Mouse (Mus musculus) hindbrain, postnatal 0 days (tissue): Measurements from ENCODE around the gene Fchsd2. TPM values are rescaled to one million over a fixed set of nuclear protein-coding genes. Genes with fewer than 3 reads are reported as not detected.

ENCODE experiments used
- ATAC-seq: fragments of 200-750 bp; cut with Nextera tagmentation; 2 replicates; pipeline ENCODE4 v1.8.0; 2017; ENCODE audit warnings: mild to moderate bottlenecking, moderate TSS enrichment, moderate library complexity
- DNase-seq: peaks from one replicate; pipeline ENCODE4 v3.0.0-alpha.2; 2015; ENCODE audit warnings: low spot score
- H3K27ac ChIP-seq: fragments of 300-500 bp; sonication (generic); 2 replicates; pipeline ENCODE4 v1.5.1; 2014; ENCODE audit warnings: mild to moderate bottlenecking
- H3K27me3 ChIP-seq: fragments of 300-500 bp; sonication (generic); 2 replicates; pipeline ENCODE4 v1.6.1; 2014; ENCODE audit warnings: low read length, mixed read lengths; ENCODE audit not compliant: insufficient read depth
- H3K36me3 ChIP-seq: fragments of 300-500 bp; sonication (generic); 2 replicates; pipeline ENCODE4 v1.6.1; 2014; ENCODE audit warnings: low read length, mixed read lengths; ENCODE audit not compliant: insufficient read depth
- H3K4me1 ChIP-seq: fragments of 300-500 bp; sonication (generic); 2 replicates; pipeline ENCODE4 v1.6.1; 2014; ENCODE audit warnings: antibody characterized with exemption, low read length, mixed read lengths; ENCODE audit not compliant: insufficient read depth
- H3K4me2 ChIP-seq: fragments of 300-500 bp; sonication (generic); 2 replicates; pipeline ENCODE4 v1.6.1; 2014; ENCODE audit warnings: low read depth, mild to moderate bottlenecking, low read length, moderate library complexity, mixed read lengths
- H3K4me3 ChIP-seq: fragments of 300-500 bp; sonication (generic); 2 replicates; pipeline ENCODE4 v1.5.1; 2014; ENCODE audit warnings: low read length
- H3K9ac ChIP-seq: fragments of 300-500 bp; sonication (generic); replicated peaks from 2 replicates; pipeline ENCODE4 v1.6.1; 2014; ENCODE audit warnings: mild to moderate bottlenecking, low read length, moderate library complexity, mixed read lengths
- H3K9me3 ChIP-seq: fragments of 300-500 bp; sonication (generic); 2 replicates; pipeline ENCODE4 v1.6.1; 2016; ENCODE audit warnings: low read length, mixed read lengths
- CTCF ChIP-seq: IDR thresholded peaks from 2 replicates; pipeline ENCODE4 v1.5.1; 2016; ENCODE audit warnings: antibody characterized with exemption, control low read depth, low read depth
- WGBS: fragments of 180-500 bp; shearing (Covaris S2); extraction: QIAGEN DNeasy Blood & Tissue Kit; methylation state at CpG from one replicate; pipeline ENCODE4 v1.1.7; 2014; 5-methylcytosine and 5-hydroxymethylcytosine counted together
- polyA plus RNA-seq: library from polyadenylated mRNA; unstranded; fragments of >200 nt; fragmentation: Nextera tagmentation; extraction: Ambion mirVana; gene quantifications from 2 replicates; pipeline ENCODE4 v1.2.1, GENCODE M21; 2015
- total RNA-seq: library from RNA; depleted of rRNA; stranded (reverse); fragments of >200 nt; gene quantifications from 2 replicates; pipeline ENCODE4 v1.2.3, GENCODE M21; 2014

The Fchsd2 gene
- total and polyA plus RNA-seq, 2 experiments from 2014 or later, result 34.2 to 43.1 TPM

DNA sequence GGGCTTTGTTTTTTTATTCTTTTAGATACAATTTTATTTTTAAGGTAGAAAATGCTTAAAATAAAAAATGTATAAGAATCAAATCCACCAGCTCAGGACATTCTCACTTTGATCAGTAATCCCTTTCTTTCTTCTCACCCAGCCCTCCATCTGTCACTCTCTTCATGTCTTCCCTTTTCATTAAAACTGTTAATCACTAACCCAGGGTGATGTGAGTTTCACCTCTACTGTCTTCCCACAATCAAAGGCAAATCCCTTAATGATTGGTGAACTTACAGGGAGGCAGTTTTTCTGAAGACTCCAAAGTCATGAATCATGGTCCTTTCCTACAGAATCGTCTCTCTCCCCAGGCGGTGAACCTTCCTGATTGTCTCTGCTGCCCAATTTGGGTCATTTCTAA lies 124.1 kb downstream of the Fchsd2 start:
- TF ChIP-seq CTCF, result no peak
- WGBS, result 72% methylated on average over 2 of the region's 2 CpGs
- DNase-seq, result no peak
- no peak overlapping the region for H3K9ac ChIP-seq
- no peaks in the 10 kb centered on the region for H3K4me1 ChIP-seq
- no peak for ATAC-seq
- H3K4me2 ChIP-seq, result no peak overlapping the region
- no peak overlapping the region for H3K4me3 ChIP-seq
- no peaks in the 10 kb centered on the region for H3K9me3 ChIP-seq
- H3K36me3 ChIP-seq, result no peaks in the 10 kb centered on the region
- no peaks in the 10 kb centered on the region for H3K27me3 ChIP-seq
- H3K27ac ChIP-seq, result no peak overlapping the region

- H3K9me3 ChIP-seq, result no peaks in the 10 kb centered on the region
- no peak overlapping the region for H3K4me3 ChIP-seq
- no peak overlapping the region for H3K27ac ChIP-seq
- ATAC-seq, result no peak
- H3K9ac ChIP-seq, result no peak overlapping the region
- WGBS, result 92% methylated on average over 2 of the region's 2 CpGs
- no peak for TF ChIP-seq CTCF
- no peaks in the 10 kb centered on the region for H3K36me3 ChIP-seq
- no peak for DNase-seq
- H3K4me2 ChIP-seq, result no peak overlapping the region
- no peaks in the 10 kb centered on the region for H3K4me1 ChIP-seq
- no peaks in the 10 kb centered on the region for H3K27me3 ChIP-seq
Observed at GRCm38 (mm10) chr7:101223501-101223900, 130.8 kb downstream of the Fchsd2 start.

DNA sequence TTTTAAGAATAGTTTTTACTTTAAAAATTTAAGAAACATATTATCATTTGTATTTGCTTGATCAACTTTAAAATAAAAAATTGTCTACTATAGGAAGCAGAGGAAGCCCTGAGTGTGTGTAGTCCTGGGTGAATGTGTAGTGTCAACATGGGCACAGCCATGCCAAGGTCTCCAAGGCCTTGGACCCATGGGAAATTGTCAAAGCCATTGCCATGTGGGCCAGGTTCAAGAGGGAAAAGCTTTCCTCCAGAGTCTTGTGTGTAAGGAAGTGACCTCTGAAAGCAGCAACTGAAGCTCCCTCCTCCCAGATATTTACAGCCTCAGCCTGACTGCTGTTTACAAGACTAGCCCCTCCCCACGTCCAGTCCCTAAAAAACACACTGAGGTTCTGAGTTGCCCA lies 136.7 kb downstream of the Fchsd2 start:
- ATAC-seq, result no peak
- no peak overlapping the region for H3K27ac ChIP-seq
- H3K4me3 ChIP-seq, result no peak overlapping the region
- no peak for DNase-seq
- no peak for TF ChIP-seq CTCF
- no peaks in the 10 kb centered on the region for H3K9me3 ChIP-seq
- no peaks in the 10 kb centered on the region for H3K36me3 ChIP-seq
- no peak overlapping the region for H3K9ac ChIP-seq
- no peak overlapping the region for H3K4me2 ChIP-seq
- no peaks in the 10 kb centered on the region for H3K4me1 ChIP-seq
- 47% methylated on average over 1 of the region's 1 CpGs for WGBS
- H3K27me3 ChIP-seq, result no peaks in the 10 kb centered on the region

DNA sequence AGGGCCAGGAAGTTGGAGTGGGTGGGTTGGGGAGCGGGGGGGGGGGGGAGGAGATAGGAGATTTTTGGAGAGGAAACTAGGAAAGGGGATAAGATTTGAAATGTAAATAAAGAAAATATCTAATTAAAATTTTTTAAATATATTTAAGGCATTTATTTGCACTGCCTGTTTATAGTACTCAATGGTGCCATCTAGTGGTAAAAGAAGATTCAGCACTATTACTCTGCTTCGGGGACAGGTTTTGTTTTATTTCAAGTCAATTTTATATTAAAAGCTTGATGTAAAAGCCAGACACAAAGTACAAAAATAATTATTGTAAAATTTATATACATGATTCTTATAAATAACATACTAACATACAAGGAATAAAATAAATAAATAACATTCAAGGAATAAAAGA lies 138.8 kb downstream of the Fchsd2 start:
- no peaks in the 10 kb centered on the region for H3K4me1 ChIP-seq
- H3K4me3 ChIP-seq, result no peak overlapping the region
- H3K36me3 ChIP-seq, result no peaks in the 10 kb centered on the region
- TF ChIP-seq CTCF, result peak; percentile 59
- H3K4me2 ChIP-seq, result no peak overlapping the region
- no peaks in the 10 kb centered on the region for H3K27me3 ChIP-seq
- no peak overlapping the region for H3K9ac ChIP-seq
- H3K27ac ChIP-seq, result no peak overlapping the region
- no peak for ATAC-seq
- 20% methylated on average over 2 of the region's 2 CpGs for WGBS
- H3K9me3 ChIP-seq, result no peaks in the 10 kb centered on the region
- peak; percentile 77 for DNase-seq

- no peaks in the 10 kb centered on the region for H3K9me3 ChIP-seq
- H3K27ac ChIP-seq, result no peak overlapping the region
Observed at GRCm38 (mm10) chr7:101232716-101233115, 140.1 kb downstream of the Fchsd2 start.

DNA sequence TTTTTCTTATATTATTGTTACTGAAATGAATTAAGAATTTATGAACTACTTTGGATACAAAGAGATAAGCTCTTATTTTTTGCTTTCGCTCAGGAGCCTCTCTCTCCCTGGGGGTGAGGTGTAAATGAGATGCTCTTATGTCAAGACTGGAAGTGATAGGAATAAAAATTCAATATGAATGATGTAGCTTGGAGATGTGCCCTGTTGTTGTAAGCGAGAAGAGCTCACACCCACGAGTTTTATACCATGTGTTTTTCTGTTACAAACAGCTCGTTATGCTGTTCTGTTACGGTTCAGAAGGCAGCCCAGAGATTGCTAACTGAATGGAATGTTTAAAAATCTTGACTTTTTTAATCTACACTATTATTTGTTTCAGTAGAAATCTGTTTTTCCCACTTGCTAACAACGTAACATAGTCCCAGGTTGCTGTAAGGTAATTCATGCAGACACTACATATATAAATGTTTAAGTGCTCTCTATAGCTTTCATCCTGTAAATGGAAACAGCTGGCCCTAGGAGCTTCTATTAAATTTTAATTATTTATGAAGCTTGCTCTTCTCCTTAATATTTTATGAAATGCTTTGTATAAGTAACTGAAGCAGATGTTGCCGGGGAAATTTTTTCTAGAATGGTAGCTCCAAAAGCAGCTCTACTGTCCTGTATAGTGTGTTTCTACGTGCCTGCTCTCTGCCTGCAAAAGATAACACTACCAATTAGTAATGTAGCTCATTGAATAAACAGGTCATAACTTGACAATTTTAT lies 144.2 kb downstream of the Fchsd2 start:
- Histone ChIP-seq H3K36me3 (no peaks in the 10 kb centered on the region), H3K4me3 (no peak overlapping the region), H3K9me3 (no peaks in the 10 kb centered on the region), H3K4me1 (no peaks in the 10 kb centered on the region), H3K27me3 (no peaks in the 10 kb centered on the region), H3K27ac (no peak overlapping the region), H3K4me2 (no peak overlapping the region), H3K9ac (no peak overlapping the region)
- TF ChIP-seq CTCF, result no peak
- no peak for ATAC-seq
- WGBS, result 55% methylated on average over 8 of the region's 8 CpGs
- no peak for DNase-seq

More at GRCm38 (mm10) chr7:101232716-101233115, 140.1 kb downstream of the Fchsd2 start:
- H3K27me3 ChIP-seq, result no peaks in the 10 kb centered on the region
- DNase-seq (no peak), ATAC-seq (no peak)
- TF ChIP-seq CTCF, result no peak
- H3K4me2 ChIP-seq, result no peak overlapping the region
- no peaks in the 10 kb centered on the region for H3K4me1 ChIP-seq
- no peaks in the 10 kb centered on the region for H3K36me3 ChIP-seq
- no peak overlapping the region for H3K9ac ChIP-seq
- H3K4me3 ChIP-seq, result no peak overlapping the region
- WGBS, result 54% methylated on average over 3 of the region's 3 CpGs

- no peak for TF ChIP-seq CTCF
- ATAC-seq (no peak), DNase-seq (no peak)
- Histone ChIP-seq H3K9ac (no peak overlapping the region), H3K36me3 (peaks cover 11% of the 10 kb centered on the region; the same call in 1 of the 2 replicates), H3K27me3 (no peaks in the 10 kb centered on the region), H3K4me3 (no peak overlapping the region), H3K27ac (no peak overlapping the region), H3K4me1 (no peaks in the 10 kb centered on the region), H3K9me3 (no peaks in the 10 kb centered on the region), H3K4me2 (no peak overlapping the region)
- 95% methylated on average over 4 of the region's 4 CpGs for WGBS
Observed at GRCm38 (mm10) chr7:101248760-101249159, 156.1 kb downstream of the Fchsd2 start.
